Mouse (Mus musculus): ENCODE data around the gene Osbpl3.

The Osbpl3 gene

DNA sequence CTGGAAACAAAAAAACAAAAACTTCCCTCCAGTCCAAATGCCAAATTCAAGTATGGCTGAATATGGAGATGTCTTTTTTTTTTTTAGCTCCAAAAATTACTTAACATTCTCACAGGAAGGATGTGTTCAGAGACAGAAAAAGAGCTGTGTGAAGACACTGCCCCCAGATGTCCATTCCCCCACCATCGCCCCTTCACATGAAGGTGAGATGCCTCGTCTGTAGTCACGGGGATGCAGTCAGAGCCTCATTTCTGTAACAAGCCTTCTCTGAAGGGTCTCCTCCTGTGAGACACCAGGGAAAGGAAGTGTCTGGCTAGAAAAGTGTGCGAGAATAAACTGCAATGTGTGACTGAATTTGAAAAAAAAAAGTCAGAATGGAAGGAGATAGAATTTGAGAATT lies 53.1 kb downstream of the Osbpl3 start:
- DNase-seq (ENCODE audit: low read depth), result no peak

- no peak for DNase-seq (ENCODE audit: low read depth)
These were observed 55.8 kb downstream of the Osbpl3 start for GRCm38 (mm10) chr6:50400234-50400633.

GRCm38 (mm10) chr6:50399427-50400195 lies 56.4 kb downstream of the Osbpl3 start:
- no peak for DNase-seq (ENCODE audit: low read depth)

GRCm38 (mm10) chr6:50398324-50398723 lies 57.7 kb downstream of the Osbpl3 start:
- no peak for DNase-seq (ENCODE audit: low read depth)

DNA sequence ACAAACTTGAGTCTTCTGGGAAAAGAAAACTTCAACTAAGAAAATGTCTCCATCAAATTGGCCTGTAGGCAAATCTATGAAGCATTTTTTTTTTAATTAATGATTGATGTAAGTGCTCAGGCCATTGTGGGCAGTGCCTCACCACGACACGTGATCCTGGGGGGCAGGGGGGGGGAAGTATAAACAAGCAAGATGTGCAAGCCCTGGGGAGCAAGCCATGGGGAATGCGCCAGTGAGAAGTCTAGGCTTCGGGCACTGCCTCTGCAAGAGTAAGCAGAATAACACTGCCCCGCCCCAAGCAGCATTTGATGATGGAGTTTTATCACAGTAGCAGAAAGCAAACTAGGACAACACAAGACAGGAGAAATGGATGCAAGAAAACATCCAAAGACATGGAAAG lies 58.9 kb downstream of the Osbpl3 start:
- DNase-seq (ENCODE audit: low read depth), result peak; percentile 70

DNA sequence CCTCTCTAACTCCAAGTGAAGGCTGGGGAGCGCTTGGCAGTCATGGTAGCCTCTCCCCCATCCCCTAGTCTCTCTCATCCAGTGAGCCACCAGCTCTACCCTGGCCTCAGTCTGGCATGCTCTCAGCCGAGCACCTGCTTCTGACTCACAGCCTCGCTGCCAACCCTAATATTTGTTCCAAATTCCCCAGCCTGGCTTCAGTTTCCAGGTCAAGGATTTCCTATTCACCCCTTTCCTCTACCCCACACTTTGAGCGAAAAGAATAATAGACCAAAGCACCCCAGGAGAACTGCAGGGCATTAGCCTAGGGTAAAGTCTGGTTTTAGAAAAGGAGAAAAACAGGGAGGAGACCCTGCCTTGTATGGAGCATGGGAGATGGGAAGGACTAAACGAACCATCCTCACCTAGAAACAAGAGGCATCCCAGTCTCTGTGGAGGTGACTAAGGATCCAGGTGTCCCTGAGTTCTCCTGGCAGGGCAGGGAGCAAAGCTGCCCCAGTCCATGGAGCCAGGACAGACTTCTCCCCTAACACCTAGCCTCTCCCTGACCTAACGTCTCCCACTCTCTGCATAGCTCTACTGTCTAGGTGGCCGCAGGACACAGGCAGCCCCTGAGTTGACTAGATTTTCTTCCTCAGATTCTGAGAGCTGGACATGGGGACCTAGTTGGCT lies 60.2 kb downstream of the Osbpl3 start:
- DNase-seq (ENCODE audit: low read depth), result peak; percentile 80

DNA sequence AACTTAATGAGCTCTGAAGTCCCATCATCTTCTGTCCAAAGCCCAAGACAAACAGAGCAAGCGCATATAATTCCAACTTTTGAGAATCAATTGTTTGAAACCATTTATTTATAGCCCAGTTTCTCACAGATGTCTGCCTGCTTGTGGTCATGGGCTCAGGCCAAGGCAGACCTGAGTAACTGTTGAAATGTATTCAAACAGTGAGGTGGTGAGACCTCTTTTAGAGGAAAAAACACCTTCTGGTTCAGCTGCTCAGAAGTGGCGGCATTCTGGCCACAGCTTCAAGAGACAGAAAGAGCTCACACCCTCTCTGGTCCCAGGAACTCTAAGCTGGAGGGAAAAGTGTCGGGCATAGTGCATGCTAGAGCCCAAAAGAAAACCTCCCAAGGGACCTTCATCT lies 61.6 kb downstream of the Osbpl3 start:
- DNase-seq (ENCODE audit: low read depth), result peak; percentile 44

DNA sequence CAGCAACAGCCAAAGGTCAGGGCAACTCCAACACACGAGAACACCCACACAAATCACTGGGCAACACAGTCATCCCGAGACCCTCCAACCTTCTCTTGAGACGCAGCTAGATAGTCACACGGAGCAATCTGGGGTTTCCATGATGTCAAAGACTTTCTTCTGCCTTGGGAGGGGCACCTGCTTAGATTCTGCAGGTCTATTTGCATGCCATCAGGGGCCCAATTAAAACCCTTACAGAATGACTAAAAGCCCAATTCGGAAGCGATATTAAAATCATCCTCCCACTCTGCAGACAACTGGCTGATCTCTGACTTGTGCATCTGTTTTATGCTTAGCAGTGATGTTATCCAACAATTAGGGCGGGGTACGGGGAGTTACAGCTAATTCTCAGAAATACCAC lies 62.0 kb downstream of the Osbpl3 start:
- no peak for DNase-seq (ENCODE audit: low read depth)

- DNase-seq (ENCODE audit: low read depth), result no peak
These were observed 64.0 kb downstream of the Osbpl3 start for GRCm38 (mm10) chr6:50391951-50392350.

DNA sequence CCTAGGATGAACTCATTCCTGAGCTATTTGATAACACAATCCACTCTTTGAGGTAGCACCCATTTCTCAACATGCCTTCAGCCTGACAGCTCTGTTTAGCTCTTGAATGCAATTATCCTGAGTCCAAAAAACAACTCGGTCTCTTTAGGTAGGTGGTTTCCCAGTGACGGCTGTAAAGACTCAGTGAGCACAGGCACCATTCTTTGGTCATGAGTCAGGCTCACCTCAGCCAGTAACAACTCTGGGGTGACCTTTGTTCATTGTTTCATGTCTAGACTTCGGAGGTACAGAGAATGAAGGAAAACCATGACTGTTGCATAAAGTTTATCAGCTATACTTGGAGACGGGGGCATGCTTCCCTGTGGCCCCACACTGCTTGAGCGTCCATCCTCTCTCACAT lies 65.7 kb downstream of the Osbpl3 start:
- DNase-seq (ENCODE audit: low read depth), result peak; percentile 69

GRCm38 (mm10) chr6:50387629-50388028 lies 68.4 kb downstream of the Osbpl3 start:
- DNase-seq (ENCODE audit: low read depth), result no peak

- peak; percentile 46 for DNase-seq (ENCODE audit: low read depth)
These were observed 69.5 kb downstream of the Osbpl3 start for GRCm38 (mm10) chr6:50386497-50386896.

GRCm38 (mm10) chr6:50385451-50386013 lies 70.5 kb downstream of the Osbpl3 start:
- no peak for DNase-seq (ENCODE audit: low read depth)

DNA sequence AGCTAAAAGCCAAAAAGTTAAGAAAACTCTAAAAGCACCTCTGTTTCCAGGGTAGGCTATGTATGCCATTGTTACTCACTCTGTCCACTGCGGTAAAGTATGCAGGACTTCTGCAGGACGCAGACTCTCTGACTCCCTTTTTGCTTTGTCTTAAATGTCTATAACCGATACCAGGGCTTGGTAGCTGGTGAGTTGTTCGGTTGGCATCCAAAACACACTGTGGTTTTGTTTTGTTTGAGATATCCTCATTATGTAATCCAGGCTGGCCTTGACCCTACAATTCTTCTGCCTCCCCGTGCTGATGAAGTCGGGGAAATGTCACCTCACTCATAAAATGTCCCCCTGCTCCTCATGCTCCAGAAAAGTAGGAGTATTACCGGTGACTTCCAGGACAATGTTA lies 73.3 kb downstream of the Osbpl3 start:
- DNase-seq (ENCODE audit: low read depth), result peak; percentile 65

DNA sequence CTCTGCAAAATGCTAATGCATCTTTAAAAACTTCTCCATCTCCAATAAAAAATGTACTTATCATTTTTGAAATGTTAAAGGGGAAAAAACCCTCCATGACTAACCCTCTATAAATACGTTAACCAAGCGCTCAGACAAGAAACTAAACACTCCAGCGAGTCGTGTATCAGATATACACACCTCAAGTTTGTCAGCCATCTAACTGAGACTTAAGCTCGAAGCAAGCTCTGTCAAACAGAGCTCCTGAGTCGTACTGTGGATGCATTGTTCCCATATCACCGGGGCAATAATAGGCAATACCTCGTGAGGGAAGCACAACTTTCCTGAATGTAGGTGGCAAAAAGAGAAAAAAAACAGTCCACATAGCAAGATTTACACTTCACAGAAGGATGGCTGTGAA lies 73.8 kb downstream of the Osbpl3 start:
- DNase-seq (ENCODE audit: low read depth), result peak; percentile 51

DNA sequence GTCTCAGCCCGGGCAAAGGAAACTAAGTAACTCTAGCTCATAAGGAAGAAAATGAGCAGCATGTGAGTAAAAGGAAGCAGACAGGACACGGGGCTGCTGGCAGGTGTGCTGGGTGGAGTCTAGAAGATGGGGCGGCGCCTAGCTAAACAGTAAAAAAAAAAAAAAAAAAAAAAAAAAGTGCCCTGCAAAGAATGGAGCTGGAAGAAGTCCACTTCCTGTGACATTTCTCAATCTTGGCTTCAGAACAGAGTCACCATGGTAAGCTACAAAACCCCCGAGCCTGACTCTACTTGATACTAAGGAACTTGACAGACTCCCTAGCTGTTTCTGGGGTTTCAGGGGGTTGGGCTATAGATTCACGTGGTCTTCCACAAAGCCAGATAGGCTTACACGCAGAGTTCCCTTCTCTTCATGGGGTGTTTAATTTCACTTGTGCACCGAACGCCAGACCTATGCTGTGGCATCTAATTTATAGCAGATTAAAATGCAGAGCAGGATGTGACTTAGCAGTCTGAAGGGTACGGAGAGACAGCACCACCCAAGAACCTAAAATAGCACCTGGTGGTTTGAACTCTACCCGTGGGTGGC lies 74.4 kb downstream of the Osbpl3 start:
- DNase-seq (ENCODE audit: low read depth), result peak; percentile 77

DNA sequence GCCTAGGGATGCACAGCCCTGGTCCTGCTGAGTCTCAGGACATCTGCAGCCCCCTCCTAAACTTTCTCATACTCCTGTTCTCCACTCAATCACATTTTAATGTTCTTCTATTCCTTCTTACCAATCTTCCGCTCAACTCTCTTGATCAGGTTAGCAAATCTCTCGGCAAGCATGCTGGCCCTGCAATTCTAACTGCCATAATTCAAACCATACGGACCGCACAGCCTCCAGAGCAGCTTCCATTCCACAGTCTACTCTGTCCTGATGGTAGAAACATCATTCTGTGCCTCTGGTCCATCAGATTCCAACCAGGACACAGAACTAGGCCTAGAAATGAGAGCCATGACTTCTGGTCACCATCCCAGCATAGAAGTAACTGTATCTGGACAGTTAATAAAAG lies 76.3 kb downstream of the Osbpl3 start:
- DNase-seq (ENCODE audit: low read depth), result peak; percentile 78

DNA sequence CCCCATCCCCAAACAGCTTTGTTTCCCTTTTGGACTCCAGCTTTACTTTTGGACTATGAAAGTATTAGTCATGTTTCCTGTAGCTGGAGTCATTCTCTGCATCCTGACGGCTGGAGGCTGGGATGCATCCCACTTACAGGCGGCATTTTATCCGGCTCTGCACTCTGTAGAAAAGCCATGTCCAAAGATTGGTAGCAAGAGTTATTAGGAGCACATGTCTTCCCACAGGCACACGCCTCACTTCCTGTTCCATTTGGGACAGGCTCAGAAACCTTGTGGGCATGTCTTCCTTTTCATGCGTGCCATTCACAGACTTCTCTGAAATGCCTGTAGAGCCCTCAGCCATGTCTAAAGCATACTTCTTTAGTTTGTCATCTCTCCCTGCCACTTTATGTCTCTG lies 76.9 kb downstream of the Osbpl3 start:
- DNase-seq (ENCODE audit: low read depth), result peak; percentile 83

GRCm38 (mm10) chr6:50377742-50378720 lies 78.0 kb downstream of the Osbpl3 start:
- peak; percentile 83 for DNase-seq (ENCODE audit: low read depth)

- DNase-seq (ENCODE audit: low read depth), result no peak
These were observed 79.3 kb downstream of the Osbpl3 start for GRCm38 (mm10) chr6:50376684-50377083.

DNA sequence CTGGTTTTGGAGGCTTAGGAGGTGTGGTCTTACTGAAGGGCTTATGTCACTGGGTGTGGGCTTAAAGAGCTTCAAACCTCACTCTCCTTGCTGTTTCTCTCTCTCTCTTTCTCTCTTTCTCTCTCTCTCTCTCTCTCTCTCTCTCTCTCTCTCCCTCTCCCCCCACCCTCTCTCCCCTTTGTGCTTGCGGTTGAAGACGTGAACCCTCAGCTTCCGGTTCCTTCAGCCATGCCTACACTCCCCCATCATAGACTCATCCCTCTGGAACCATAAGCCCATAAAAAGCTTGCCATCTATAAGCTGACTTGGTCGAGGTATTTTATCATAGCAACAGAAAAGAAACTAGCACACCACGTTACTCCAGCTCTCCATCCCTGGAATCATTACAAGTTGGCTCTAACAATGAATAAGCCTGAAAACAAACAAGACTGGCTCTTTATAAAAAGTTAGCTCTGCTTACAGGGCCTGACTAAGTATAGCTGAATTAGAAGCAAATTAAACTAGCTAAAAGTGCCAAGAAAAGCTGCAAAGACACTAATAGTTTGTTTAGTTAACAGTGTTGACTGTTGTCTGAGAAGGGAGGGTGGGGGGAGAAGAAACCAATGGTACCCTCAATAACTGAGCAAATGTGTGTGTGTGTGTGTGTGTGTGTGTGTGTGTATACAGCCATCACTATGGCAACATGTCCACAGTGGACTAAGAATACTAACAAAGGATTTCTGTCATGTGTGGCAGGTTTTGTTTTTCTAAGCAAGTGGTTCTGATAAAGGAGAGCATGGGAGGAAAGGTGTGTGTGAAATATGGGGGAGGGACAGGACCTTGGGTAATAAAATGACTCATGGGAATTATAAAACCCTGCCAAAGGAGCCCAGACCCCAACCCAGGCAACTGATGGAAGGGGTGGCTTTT lies 83.2 kb downstream of the Osbpl3 start:
- peak; percentile 42 for DNase-seq (ENCODE audit: low read depth)

All from NIH3T3 (cell line).